In the genomic region with DNA sequence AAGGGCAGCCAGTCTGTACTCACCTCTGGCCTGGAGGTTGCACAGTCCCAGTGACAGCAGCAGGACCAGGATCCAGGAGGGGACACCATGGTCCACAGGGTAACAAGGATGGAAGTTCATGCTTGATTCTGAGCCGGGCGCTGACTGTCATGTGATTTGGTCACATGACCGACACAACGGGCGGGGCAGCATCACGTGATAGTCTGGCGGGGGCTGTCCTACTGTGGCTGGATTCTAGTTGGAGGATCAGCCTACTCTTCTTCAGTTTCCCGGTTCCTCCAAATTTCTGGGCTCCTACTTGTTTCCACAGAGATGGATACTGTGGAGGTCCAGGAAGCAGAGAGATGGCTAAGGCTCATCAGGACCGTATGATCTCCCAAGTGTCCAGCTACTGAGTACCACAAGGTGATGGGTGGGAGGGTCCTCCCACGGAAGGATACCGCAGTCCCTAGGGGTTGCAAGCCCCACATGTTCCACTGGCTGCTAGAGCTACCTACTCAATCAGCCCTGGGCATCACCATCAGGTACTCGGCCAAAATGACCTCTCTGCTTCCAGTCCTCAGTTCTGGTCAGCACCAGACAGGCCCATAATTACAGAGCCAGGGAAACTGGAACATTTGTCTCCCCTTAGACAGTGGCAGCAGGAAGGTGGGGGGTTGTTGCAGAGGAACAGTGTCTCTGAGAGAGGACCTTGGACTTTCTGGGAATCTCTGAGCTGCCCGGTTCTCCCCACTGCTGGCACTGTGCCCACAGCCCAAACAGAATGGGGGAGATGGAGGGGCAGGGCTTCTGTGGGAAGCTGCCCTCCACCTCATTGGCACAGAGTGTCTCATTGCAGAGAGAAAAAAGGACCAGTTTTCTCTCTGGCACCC, we compare ENCODE assay signal across 8 mouse cellular contexts. TPM values are rescaled to one million over a fixed set of nuclear protein-coding genes. Genes with fewer than 3 reads are reported as not detected.
DNase-seq lines count a peak whose midpoint lies in the region; ATAC-seq and TF ChIP-seq lines count a peak whose summit lies in the region.

A gene (minus strand): TSS at position 152 of the 872 bp plus-strand sequence.

- no peak for TF ChIP-seq CTCF in intestine, postnatal 0 days (IDR thresholded peaks at IDR 0.05; ENCODE audit: low read depth)

- peaks cover 23% of the 10 kb centered on the region for H3K4me1 ChIP-seq in embryonic facial prominence, embryonic 10.5 days
- H3K4me1 ChIP-seq in intestine, postnatal 0 days (replicated peaks; ENCODE audit: control insufficient read depth, insufficient read depth, low read length) = peaks cover 6% of the 10 kb centered on the region; the same call in 1 of the 2 replicates
- peaks cover 28% of the 10 kb centered on the region for H3K4me1 ChIP-seq in midbrain, embryonic 10.5 days

- H3K9me3 ChIP-seq in embryonic facial prominence, embryonic 10.5 days = no peaks in the 10 kb centered on the region
- no peaks in the 10 kb centered on the region for H3K9me3 ChIP-seq in intestine, postnatal 0 days (ENCODE audit: control insufficient read depth)
- no peaks in the 10 kb centered on the region for H3K9me3 ChIP-seq in midbrain, embryonic 10.5 days (replicated peaks)

- peak; percentile 56 to 69 for DNase-seq in urinary bladder, adult 18-20 months (ENCODE audit: low spot score in 2 of 2)
- no peak for DNase-seq in urinary bladder, postnatal 10 days (ENCODE audit: low spot score)
- peak; percentile 91 for DNase-seq in embryonic facial prominence, embryonic 10.5 days (ENCODE audit: low spot score)
- no peak for DNase-seq in gonadal fat pad, adult 2 months (ENCODE audit: low read depth)
- peak; percentile 79 to 80 for DNase-seq in left cerebral cortex, postnatal 36 days (ENCODE audit: low spot score in 2 of 2)
- DNase-seq in midbrain, embryonic 10.5 days (ENCODE audit: low spot score) = peak; percentile 89
- DNase-seq in right cerebral cortex, postnatal 36 days (ENCODE audit: low spot score in 2 of 2) = peak; percentile 73 to 79

- intact Hi-C loops in left cerebral cortex, postnatal 36 days (cut with DNase I) = no loop called here

- no peaks in the 10 kb centered on the region for H3K27me3 ChIP-seq in embryonic facial prominence, embryonic 10.5 days (replicated peaks; ENCODE audit: low read depth, poor library complexity, severe bottlenecking)
- no peaks in the 10 kb centered on the region for H3K27me3 ChIP-seq in intestine, postnatal 0 days (replicated peaks; ENCODE audit: control insufficient read depth, insufficient read depth, low read length)
- H3K27me3 ChIP-seq in midbrain, embryonic 10.5 days (ENCODE audit: low read depth, poor library complexity, severe bottlenecking) = no peaks in the 10 kb centered on the region

- WGBS in embryonic facial prominence, embryonic 10.5 days = 7% methylated on average over 13 of the region's 13 CpGs
- 2% methylated on average over 13 of the region's 13 CpGs for WGBS in intestine, postnatal 0 days
- 5% methylated on average over 13 of the region's 13 CpGs for WGBS in midbrain, embryonic 10.5 days

- peaks cover 29% of the 10 kb centered on the region for H3K36me3 ChIP-seq in embryonic facial prominence, embryonic 10.5 days (replicated peaks)
- H3K36me3 ChIP-seq in intestine, postnatal 0 days (ENCODE audit: control insufficient read depth, insufficient read depth) = peaks cover 36% of the 10 kb centered on the region
- H3K36me3 ChIP-seq in midbrain, embryonic 10.5 days = peaks cover 28% of the 10 kb centered on the region

- peak within 1 kb of the TSS; percentile 70 for H3K4me3 ChIP-seq in embryonic facial prominence, embryonic 10.5 days
- peak within 1 kb of the TSS; percentile 49 for H3K4me3 ChIP-seq in intestine, postnatal 0 days (ENCODE audit: low read depth, low read length)
- peak within 1 kb of the TSS; percentile 61 for H3K4me3 ChIP-seq in midbrain, embryonic 10.5 days

- peak within 1 kb of the TSS; percentile 81 for H3K27ac ChIP-seq in embryonic facial prominence, embryonic 10.5 days (replicated peaks)
- H3K27ac ChIP-seq in intestine, postnatal 0 days (ENCODE audit: low read depth, low read length) = peak within 1 kb of the TSS; percentile 41; the same call in 1 of the 2 replicates
- H3K27ac ChIP-seq in midbrain, embryonic 10.5 days (replicated peaks) = peak within 1 kb of the TSS; percentile 81

- peak within 1 kb of the TSS; percentile 84 for H3K4me2 ChIP-seq in intestine, postnatal 0 days (replicated peaks; ENCODE audit: low read depth)

- H3K9ac ChIP-seq in intestine, postnatal 0 days (ENCODE audit: low read depth, low read length) = peak within 1 kb of the TSS; percentile 43

- peak; percentile 73 for ATAC-seq in intestine, postnatal 0 days

RNA-seq across cellular contexts. Expression of the gene that starts here (rescaled TPM):
- 17.0 and 18.0 TPM in 2 replicates for polyA plus RNA-seq in embryonic facial prominence, embryonic 10.5 days (2016; fragmentation: Nextera tagmentation; extraction: Ambion mirVana)
- 18.1 and 28.0 TPM in 2 replicates for polyA plus RNA-seq in gonadal fat pad, adult 2 months (2012; rRNA removed)
- polyA plus RNA-seq in intestine, postnatal 0 days (2015; fragmentation: Nextera tagmentation; extraction: Ambion mirVana) = 120 and 129 TPM in 2 replicates
- total RNA-seq in left cerebral cortex, postnatal 36 days (2021) = 10 to 100 TPM; 27.1 to 34.1 TPM
- polyA plus RNA-seq in midbrain, embryonic 10.5 days (2016; fragmentation: Nextera tagmentation; extraction: Ambion mirVana) = 16.2 and 20.2 TPM in 2 replicates

Comparison
In these comparisons a context has a peak if more than half of its experiments do, and no peak if none do; other contexts are left out.
1. DNase-seq: peak in urinary bladder, adult 18-20 months (2 of 2), embryonic facial prominence, embryonic 10.5 days (single experiment), left cerebral cortex, postnatal 36 days (2 of 2), midbrain, embryonic 10.5 days (single experiment) and right cerebral cortex, postnatal 36 days (2 of 2); none in urinary bladder, postnatal 10 days (single experiment) and gonadal fat pad, adult 2 months (single experiment).
2. Peak in every context shown above with its lines, with median percentiles within 50 percentile points of each other: H3K27ac ChIP-seq and H3K4me3 ChIP-seq.